Mouse (Mus musculus) ES-E14 (cell line): Measurements from ENCODE around the gene Il15. TPM values are rescaled to one million over a fixed set of nuclear protein-coding genes. Genes with fewer than 3 reads are reported as not detected.

Experiments used
- DNase-seq: peaks from one replicate; pipeline ENCODE4 v3.0.0-alpha.2; 2013; ENCODE audit warnings: low read depth, low spot score
- H3K27ac ChIP-seq: 2 replicates; pipeline ENCODE4 v1.5.1; 2012; ENCODE audit warnings: low read depth, mild to moderate bottlenecking, low read length, moderate library complexity, mixed read lengths; ENCODE audit not compliant: poor library complexity, insufficient read depth, severe bottlenecking
- H3K36me3 ChIP-seq: 2 replicates; pipeline ENCODE4 v1.6.1; 2012; ENCODE audit warnings: mild to moderate bottlenecking, low read length, moderate library complexity, mixed read lengths; ENCODE audit not compliant: control insufficient read depth, poor library complexity, insufficient read depth, severe bottlenecking
- H3K4me1 ChIP-seq, 2 experiments: fragments of 150-350 bp in 1 of 2; sonication (generic) in 1 of 2; 2 replicates each; pipeline ENCODE4 v1.6.1; 2012; ENCODE audit warnings: low read length in 2 of 2, mild to moderate bottlenecking in 1 of 2, mixed read lengths in 1 of 2; ENCODE audit not compliant: control insufficient read depth in 2 of 2, insufficient read depth in 2 of 2, poor library complexity in 1 of 2
- H3K4me3 ChIP-seq, 2 experiments: fragments of 150-350 bp in 1 of 2; sonication (generic) in 1 of 2; 2 replicates each; pipeline ENCODE4 v1.5.1; 2012; ENCODE audit warnings: low read length in 2 of 2, low read depth in 1 of 2, mild to moderate bottlenecking in 1 of 2, mixed read lengths in 1 of 2; ENCODE audit not compliant: insufficient read depth in 1 of 2, poor library complexity in 1 of 2, severe bottlenecking in 1 of 2
- H3K9ac ChIP-seq: 2 replicates; pipeline ENCODE4 v1.6.1; 2012; ENCODE audit warnings: low read depth, mild to moderate bottlenecking, low read length, mixed read lengths; ENCODE audit not compliant: poor library complexity, insufficient read depth, severe bottlenecking
- H3K9me3 ChIP-seq: fragments of 150-350 bp; sonication (generic); 2 replicates; pipeline ENCODE4 v1.6.1; 2012; ENCODE audit warnings: low read depth, mild to moderate bottlenecking, low read length; ENCODE audit not compliant: control insufficient read depth, insufficient read depth
- CHD2 ChIP-seq: IDR thresholded peaks from 2 replicates; pipeline ENCODE4 v1.6.1; 2014; ENCODE audit warnings: mild to moderate bottlenecking, low read depth, low read length, inconsistent platforms
- HCFC1 ChIP-seq: IDR thresholded peaks from 2 replicates; pipeline ENCODE4 v1.6.1; 2012; ENCODE audit warnings: low read length, inconsistent platforms, borderline replicate concordance; ENCODE audit not compliant: insufficient read depth
- MAFK ChIP-seq: IDR thresholded peaks from 2 replicates; pipeline ENCODE4 v1.6.1; 2014; ENCODE audit warnings: mild to moderate bottlenecking, low read depth, low read length, inconsistent platforms; ENCODE audit not compliant: insufficient read depth
- ZC3H11A ChIP-seq: IDR thresholded peaks from 2 replicates; pipeline ENCODE4 v1.6.1; 2012; ENCODE audit warnings: low read depth, mild to moderate bottlenecking, inconsistent platforms, low read length, borderline replicate concordance
- ZNF384 ChIP-seq: IDR thresholded peaks from 2 replicates; pipeline ENCODE4 v1.6.1; 2012; ENCODE audit warnings: low read depth, low read length, inconsistent platforms
- in situ Hi-C, 2 experiments: fragments of 600-800 bp; cut with MboI; formaldehyde crosslinking; loops; one replicate each; pipeline ENCODE4 v1.15.1; 2025; ENCODE audit warnings: low sequenced_read_pairs in 2 of 2, inconsistent platforms in 1 of 2; ENCODE audit not compliant: unreplicated experiment in 2 of 2
- total RNA-seq: library from RNA; depleted of rRNA; stranded (reverse); fragments of 300-350 nt; gene quantifications from 2 replicates; pipeline ENCODE4 v1.2.3, GENCODE M21; 2012

The Il15 gene
- total RNA-seq, 1 experiment = 0.54 TPM

DNA sequence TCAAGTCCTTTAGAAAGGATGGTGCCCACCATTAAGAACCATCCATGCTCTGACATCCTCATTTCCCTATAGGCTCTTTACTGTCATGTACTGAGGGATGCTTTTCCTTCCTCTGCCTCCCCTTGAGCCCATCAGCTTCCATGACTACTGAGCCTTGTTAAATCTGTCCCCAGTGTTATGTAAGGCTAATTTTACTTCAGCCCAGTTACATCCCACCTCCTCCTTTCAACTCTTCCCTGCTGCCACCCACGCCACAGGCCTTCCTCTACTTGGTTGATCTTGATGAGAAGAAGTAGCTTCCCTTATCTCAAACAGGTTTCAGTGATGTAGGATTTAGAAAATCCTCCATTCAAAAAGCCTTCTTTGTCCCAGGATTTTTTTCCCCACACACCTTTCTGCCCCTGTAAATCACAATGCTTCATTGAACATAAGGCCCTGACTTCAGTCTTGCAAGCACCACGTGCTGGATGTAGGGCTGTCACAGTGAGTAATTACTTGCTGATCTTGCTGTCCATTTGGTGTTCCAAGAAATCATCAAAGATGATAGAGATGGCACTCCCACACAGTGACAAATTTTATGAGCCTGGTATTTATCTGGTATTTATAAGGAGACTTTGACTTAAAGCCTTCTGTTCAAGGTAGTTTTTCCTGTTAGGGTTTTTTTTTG, 74.9 kb downstream of the Il15 start:
- no peaks in the 10 kb centered on the region for H3K36me3 ChIP-seq
- no peak overlapping the region for H3K4me3 ChIP-seq
- H3K9ac ChIP-seq = no peak overlapping the region
- no peaks in the 10 kb centered on the region for H3K9me3 ChIP-seq
- in situ Hi-C loops = loop anchor here in 1 of 2 experiments (25.0 kb wide), 1 partner anchor 759 kb away; no protein-coding TSS in a partner anchor
- DNase-seq = no peak
- no peak overlapping the region for H3K27ac ChIP-seq
- TF ChIP-seq ZNF384 = no peak
- no peak for TF ChIP-seq HCFC1
- TF ChIP-seq CHD2 = no peak
- TF ChIP-seq ZC3H11A = no peak
- no peak for TF ChIP-seq MAFK
- no peaks in the 10 kb centered on the region for H3K4me1 ChIP-seq

DNA sequence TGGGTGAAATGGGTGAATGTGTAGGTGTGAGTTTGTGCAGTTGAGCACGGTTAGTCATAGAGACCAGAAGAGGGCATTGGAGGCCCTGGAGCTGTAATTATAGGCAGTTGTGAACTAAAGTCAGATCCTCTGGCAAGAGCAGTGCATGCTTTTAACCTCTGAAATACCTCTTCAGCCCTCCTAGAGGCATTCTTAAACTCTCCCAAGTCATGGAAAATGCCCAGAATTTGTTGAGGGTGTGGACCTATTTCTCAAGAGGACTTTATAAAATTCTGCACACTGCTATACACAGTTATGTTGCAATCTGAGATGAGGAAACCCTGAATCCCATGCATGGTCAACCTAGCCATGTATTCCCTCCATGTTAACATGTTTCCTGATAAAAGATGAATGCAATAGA, 77.0 kb downstream of the Il15 start:
- H3K27ac ChIP-seq = no peak overlapping the region
- no peak overlapping the region for H3K4me3 ChIP-seq
- no peak for DNase-seq
- no peaks in the 10 kb centered on the region for H3K36me3 ChIP-seq
- H3K9ac ChIP-seq = no peak overlapping the region
- H3K4me1 ChIP-seq = no peaks in the 10 kb centered on the region
- no peaks in the 10 kb centered on the region for H3K9me3 ChIP-seq
- no peak for TF ChIP-seq MAFK
- TF ChIP-seq ZNF384 = no peak
- no peak for TF ChIP-seq CHD2
- no peak for TF ChIP-seq HCFC1
- TF ChIP-seq ZC3H11A = no peak
- in situ Hi-C loops = loop anchor here in 1 of 2 experiments (25.0 kb wide), 1 partner anchor 761 kb away; no protein-coding TSS in a partner anchor

DNA sequence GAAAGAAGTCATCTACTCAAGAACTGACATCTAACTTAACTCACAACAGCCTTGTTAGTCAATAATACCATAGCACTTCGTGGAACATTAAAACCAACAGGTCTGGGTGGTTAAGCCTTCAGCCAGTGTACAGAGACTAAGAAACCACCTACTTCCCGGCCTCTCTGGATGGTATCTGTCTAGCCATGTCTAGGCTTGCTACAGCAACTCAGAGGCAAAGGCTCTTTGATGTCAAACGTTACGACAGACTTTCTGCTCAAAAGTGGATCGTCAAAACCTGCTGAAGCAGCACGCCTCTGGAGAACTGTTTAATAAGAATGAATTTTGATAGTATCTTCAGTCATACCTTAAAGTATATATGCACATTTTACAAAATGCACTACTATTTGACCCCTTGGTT, 77.4 kb downstream of the Il15 start:
- no peak for TF ChIP-seq MAFK
- TF ChIP-seq ZC3H11A = no peak
- no peak for TF ChIP-seq HCFC1
- no peak for TF ChIP-seq CHD2
- TF ChIP-seq ZNF384 = no peak
- Histone ChIP-seq H3K27ac (no peak overlapping the region), H3K9me3 (no peaks in the 10 kb centered on the region), H3K4me3 (no peak overlapping the region), H3K4me1 (no peaks in the 10 kb centered on the region), H3K36me3 (no peaks in the 10 kb centered on the region), H3K9ac (no peak overlapping the region)
- in situ Hi-C loops = loop anchor here in 1 of 2 experiments (25.0 kb wide), 1 partner anchor 762 kb away; no protein-coding TSS in a partner anchor
- no peak for DNase-seq

DNA sequence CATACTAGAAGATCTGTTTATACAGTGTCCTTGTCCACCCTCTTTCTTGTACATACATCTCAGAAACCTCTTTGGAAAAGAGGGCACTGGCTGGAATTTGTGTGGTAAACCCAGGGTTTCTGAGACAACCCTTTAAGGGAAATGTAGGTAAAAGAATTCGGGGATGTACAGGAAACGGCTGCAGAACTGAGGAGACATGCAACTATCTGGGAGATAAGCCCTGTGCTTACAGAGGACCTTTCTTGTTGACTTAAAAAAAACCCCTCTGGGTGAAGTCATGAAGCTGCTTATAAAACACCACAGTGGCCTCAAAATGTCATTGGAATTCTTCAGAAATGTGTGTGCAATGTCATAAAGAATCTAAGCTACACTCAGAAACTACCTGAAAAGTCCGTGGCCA, 85.6 kb downstream of the Il15 start:
- H3K36me3 ChIP-seq = no peaks in the 10 kb centered on the region
- in situ Hi-C loops = no loop called here
- TF ChIP-seq CHD2 (no peak), MAFK (no peak), HCFC1 (no peak), ZC3H11A (no peak)
- H3K4me1 ChIP-seq = no peaks in the 10 kb centered on the region
- H3K27ac ChIP-seq = no peak overlapping the region
- no peaks in the 10 kb centered on the region for H3K9me3 ChIP-seq
- H3K4me3 ChIP-seq = no peak overlapping the region
- DNase-seq = no peak
- H3K9ac ChIP-seq = no peak overlapping the region
